Mouse (Mus musculus): Measurements from ENCODE around the gene Myo1a.
"Not testable (repeated sequence)": the region's sequence is repeated elsewhere in the genome, so short reads cannot be mapped to it uniquely, and the experiment has no call there.

The Myo1a gene

DNA sequence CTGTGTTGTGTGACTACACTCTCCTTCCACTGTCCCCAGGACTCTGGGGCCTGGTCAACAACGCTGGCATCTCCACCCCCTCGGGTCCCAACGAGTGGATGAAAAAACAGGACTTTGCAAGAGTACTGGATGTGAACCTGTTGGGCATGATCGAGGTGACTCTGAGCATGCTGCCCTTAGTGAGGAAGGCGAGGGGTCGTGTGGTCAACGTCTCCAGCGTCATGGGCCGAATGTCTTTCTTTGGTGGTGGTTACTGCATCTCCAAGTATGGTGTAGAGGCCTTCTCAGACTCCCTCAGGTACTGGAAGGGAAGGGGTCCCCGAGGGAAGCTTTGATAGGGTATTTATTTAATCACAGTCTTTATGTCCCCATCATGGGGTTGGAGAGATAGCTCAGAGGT is 58.0 kb downstream of the Myo1a start:
- DNase-seq = not testable (repeated sequence)

DNA sequence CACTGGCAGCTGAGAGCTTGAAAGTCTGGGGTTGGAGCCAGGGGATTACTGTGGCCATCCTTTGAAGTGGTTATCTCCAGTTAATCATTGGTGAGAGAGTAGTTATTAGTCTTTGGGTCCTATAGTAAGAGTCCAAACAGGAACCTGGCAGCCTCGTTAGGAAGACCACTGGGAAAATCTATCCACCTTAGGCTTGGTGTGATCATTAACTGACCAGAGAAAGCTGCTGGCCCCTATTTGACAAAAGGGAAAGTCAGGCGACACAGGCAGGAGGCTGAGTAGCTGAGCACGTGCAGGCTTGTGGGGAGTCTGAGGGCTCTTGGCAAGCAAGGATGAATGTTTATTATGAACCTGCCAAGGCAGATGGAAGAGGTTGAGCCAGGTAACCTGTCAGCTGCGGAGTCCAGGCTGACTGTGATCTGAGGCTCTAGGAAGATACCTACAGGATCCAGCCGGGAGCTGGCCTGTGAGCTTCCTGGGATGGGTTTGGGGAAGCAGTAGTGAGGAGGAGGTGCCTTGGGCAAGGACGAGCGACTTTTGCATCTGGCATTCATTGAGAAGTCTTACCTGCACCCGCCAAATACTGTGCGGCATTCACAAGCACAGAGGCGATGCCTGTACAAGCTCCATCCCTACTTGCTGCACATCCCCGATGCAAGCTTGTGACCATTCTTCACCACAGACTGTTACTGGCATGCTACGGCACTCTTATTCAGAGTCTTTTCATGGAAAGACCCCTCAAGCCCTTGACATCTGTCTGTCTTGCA is 59.1 kb downstream of the Myo1a start:
- no peak for DNase-seq

DNA sequence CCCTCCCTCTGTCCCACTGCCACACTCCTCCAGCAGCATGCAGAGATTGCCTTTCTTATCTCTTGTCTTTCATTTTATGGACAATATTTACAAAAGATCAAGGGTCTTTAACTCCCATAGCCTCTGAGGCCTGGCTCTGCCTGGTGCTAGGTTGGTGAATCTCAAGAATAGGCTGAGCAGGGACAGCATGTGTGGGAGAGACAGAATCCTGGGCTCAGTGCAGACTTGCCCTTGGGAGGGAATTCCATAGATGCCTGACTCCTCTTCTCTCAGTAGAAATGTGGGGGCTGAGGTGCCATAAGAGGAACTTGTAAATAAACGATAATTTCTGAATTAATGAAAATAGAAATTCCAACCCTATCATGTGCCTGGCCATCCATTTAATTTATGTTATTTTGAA is 61.6 kb downstream of the Myo1a start:
- no peak for DNase-seq
